Mouse (Mus musculus): ENCODE measurements around the gene Lyg2. TPM values are rescaled to one million over a fixed set of nuclear protein-coding genes. Genes with fewer than 3 reads are reported as not detected.

Lyg2 gene
- total and polyA plus RNA-seq, 2 experiments: not detected

DNA sequence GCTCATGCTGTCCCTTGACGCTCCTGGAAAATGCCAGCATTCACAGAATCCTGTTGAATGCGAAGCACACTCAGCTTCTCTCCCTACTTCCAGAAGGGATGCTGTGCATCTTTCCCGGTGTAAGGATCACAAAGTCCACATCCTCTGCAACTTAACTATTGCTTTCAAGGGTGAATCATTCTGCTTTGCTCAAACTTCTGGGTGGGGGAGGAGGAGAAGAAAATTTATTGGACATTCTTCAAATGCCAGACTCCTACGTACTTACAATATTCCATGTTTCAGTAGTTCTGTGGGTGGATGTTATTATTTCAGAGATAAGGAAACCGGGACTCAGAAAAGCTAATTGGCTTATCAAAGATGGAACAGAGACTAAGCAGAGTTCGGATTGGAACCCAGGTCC lies 1.8 kb upstream of the Lyg2 start:
- Histone ChIP-seq H3K79me2 (ENCODE audit: control insufficient read depth, insufficient read depth, low read length) (no peaks in the 10 kb centered on the region), H3K4me3 (ENCODE audit: insufficient read depth, low read depth, low read length) (no peak overlapping the region), H3K27ac (replicated peaks; ENCODE audit: insufficient read depth, low read depth, low read length) (no peak overlapping the region), H3K36me3 (ENCODE audit: control insufficient read depth, insufficient read depth, low read length) (no peaks in the 10 kb centered on the region), H3K4me1 (ENCODE audit: control insufficient read depth, insufficient read depth, low read length) (no peaks in the 10 kb centered on the region), H3K27me3 (ENCODE audit: control insufficient read depth, insufficient read depth, low read length) (no peaks in the 10 kb centered on the region), H3K9ac (ENCODE audit: low read depth, low read length) (no peak overlapping the region)
- 73% methylated on average over 6 of the region's 6 CpGs for WGBS
- no peak for TF ChIP-seq POLR2A (IDR thresholded peaks at IDR 0.05; ENCODE audit: extremely low read depth, insufficient read depth, low read length)
- TF ChIP-seq CTCF (IDR thresholded peaks at IDR 0.05; ENCODE audit: low read depth, low read length): no peak
- DNase-seq (ENCODE audit: extremely low read depth, low read depth, low spot score): no peak

DNA sequence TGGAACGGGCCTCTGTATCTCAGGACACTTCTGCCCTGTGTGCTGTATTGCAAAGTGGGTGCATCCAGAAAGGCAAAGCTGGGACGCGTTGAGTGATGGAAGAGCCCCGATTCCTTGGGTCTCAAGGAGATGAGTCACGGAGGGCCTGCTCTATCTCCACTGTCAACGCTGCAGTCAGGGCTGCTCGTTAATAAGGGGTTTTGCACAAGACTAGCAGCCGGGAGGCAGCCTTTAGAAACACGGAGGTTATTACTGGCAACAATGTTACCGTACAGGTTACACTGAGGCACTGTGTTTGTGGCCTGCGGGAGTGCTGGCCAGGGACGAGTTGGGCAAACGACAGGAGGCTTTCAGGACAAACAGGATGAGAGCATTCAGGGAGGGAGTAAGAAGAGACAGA lies 1.4 kb upstream of the Lyg2 start:
- Histone ChIP-seq H3K9ac (ENCODE audit: low read depth, low read length) (no peak overlapping the region), H3K27ac (replicated peaks; ENCODE audit: insufficient read depth, low read depth, low read length) (no peak overlapping the region), H3K36me3 (ENCODE audit: control insufficient read depth, insufficient read depth, low read length) (no peaks in the 10 kb centered on the region), H3K4me1 (ENCODE audit: control insufficient read depth, insufficient read depth, low read length) (no peaks in the 10 kb centered on the region), H3K4me3 (ENCODE audit: insufficient read depth, low read depth, low read length) (no peak overlapping the region), H3K79me2 (ENCODE audit: control insufficient read depth, insufficient read depth, low read length) (no peaks in the 10 kb centered on the region), H3K27me3 (ENCODE audit: control insufficient read depth, insufficient read depth, low read length) (no peaks in the 10 kb centered on the region)
- TF ChIP-seq CTCF (IDR thresholded peaks at IDR 0.05; ENCODE audit: low read depth, low read length) (no peak), POLR2A (IDR thresholded peaks at IDR 0.05; ENCODE audit: extremely low read depth, insufficient read depth, low read length) (no peak)
- 64% methylated on average over 13 of the region's 13 CpGs for WGBS
- DNase-seq (ENCODE audit: extremely low read depth, low read depth, low spot score): no peak

DNA sequence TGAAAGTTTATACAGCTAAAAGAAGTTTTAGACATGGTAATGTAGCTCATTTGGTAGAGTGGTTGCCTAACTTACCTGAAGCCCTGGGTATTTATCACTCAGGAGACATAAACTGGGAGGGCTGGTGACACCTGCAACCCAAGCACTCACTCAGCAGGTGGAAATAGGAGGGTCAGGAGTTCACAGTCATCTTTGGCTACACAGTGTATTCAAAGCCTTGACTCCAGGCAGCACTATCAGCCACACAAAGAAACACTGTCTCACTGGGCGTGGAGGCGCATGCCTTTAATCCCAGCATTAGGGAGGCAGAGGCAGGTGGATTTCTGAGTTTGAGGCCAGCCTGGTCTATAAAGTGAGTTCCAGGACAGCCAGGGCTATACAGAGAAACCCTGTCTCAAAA lies 3.5 kb downstream of the Lyg2 start:
- H3K4me3 ChIP-seq (ENCODE audit: insufficient read depth, low read depth, low read length): no peak overlapping the region
- H3K9ac ChIP-seq (ENCODE audit: low read depth, low read length): no peak overlapping the region
- WGBS: 77% methylated on average over 2 of the region's 2 CpGs
- no peak for TF ChIP-seq CTCF (IDR thresholded peaks at IDR 0.05; ENCODE audit: low read depth, low read length)
- no peak for TF ChIP-seq POLR2A (IDR thresholded peaks at IDR 0.05; ENCODE audit: extremely low read depth, insufficient read depth, low read length)
- H3K27ac ChIP-seq (replicated peaks; ENCODE audit: insufficient read depth, low read depth, low read length): no peak overlapping the region
- no peaks in the 10 kb centered on the region for H3K27me3 ChIP-seq (ENCODE audit: control insufficient read depth, insufficient read depth, low read length)
- no peaks in the 10 kb centered on the region for H3K4me1 ChIP-seq (ENCODE audit: control insufficient read depth, insufficient read depth, low read length)
- H3K79me2 ChIP-seq (ENCODE audit: control insufficient read depth, insufficient read depth, low read length): no peaks in the 10 kb centered on the region
- H3K36me3 ChIP-seq (ENCODE audit: control insufficient read depth, insufficient read depth, low read length): no peaks in the 10 kb centered on the region
- no peak for DNase-seq (ENCODE audit: extremely low read depth, low read depth, low spot score)

- 31% methylated on average over 6 of the region's 6 CpGs for WGBS
- peaks cover 8% of the 10 kb centered on the region for H3K36me3 ChIP-seq (ENCODE audit: control insufficient read depth, insufficient read depth, low read length)
- DNase-seq (ENCODE audit: extremely low read depth, low read depth, low spot score): no peak
- H3K27ac ChIP-seq (replicated peaks; ENCODE audit: insufficient read depth, low read depth, low read length): no peak overlapping the region
- H3K79me2 ChIP-seq (ENCODE audit: control insufficient read depth, insufficient read depth, low read length): no peaks in the 10 kb centered on the region
- H3K27me3 ChIP-seq (ENCODE audit: control insufficient read depth, insufficient read depth, low read length): no peaks in the 10 kb centered on the region
- no peaks in the 10 kb centered on the region for H3K4me1 ChIP-seq (ENCODE audit: control insufficient read depth, insufficient read depth, low read length)
- TF ChIP-seq POLR2A (IDR thresholded peaks at IDR 0.05; ENCODE audit: extremely low read depth, insufficient read depth, low read length) (no peak), CTCF (IDR thresholded peaks at IDR 0.05; ENCODE audit: low read depth, low read length) (no peak; the same call in 1 of the 2 replicates)
- H3K9ac ChIP-seq (ENCODE audit: low read depth, low read length): no peak overlapping the region
- no peak overlapping the region for H3K4me3 ChIP-seq (ENCODE audit: insufficient read depth, low read depth, low read length)
Observed at GRCm38 (mm10) chr1:37903178-37903577, 13.1 kb downstream of the Lyg2 start.

DNA sequence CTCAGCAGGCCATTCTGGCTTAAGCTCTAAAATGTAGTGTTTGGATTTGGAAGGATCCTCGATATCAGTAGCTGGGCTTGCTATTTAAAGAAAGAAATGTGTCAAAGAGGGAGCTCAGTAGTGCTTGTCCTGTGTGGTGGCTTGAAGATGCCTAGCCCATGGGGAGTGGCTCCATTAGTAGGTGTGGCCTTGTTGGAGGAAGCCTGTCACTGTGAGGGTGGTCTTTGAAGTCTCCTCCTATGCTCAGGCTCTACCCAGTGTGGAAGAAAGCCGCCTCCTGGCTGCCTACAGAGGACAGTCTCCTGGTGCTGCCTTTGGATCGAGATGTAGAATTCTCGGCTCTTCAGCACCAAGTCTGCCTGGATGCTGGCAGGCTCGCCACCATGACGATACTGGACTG lies 16.0 kb downstream of the Lyg2 start:
- no peak overlapping the region for H3K27ac ChIP-seq (replicated peaks; ENCODE audit: insufficient read depth, low read depth, low read length)
- no peaks in the 10 kb centered on the region for H3K27me3 ChIP-seq (ENCODE audit: control insufficient read depth, insufficient read depth, low read length)
- 84% methylated on average over 6 of the region's 6 CpGs for WGBS
- H3K4me1 ChIP-seq (ENCODE audit: control insufficient read depth, insufficient read depth, low read length): no peaks in the 10 kb centered on the region
- DNase-seq (ENCODE audit: extremely low read depth, low read depth, low spot score): no peak
- no peaks in the 10 kb centered on the region for H3K79me2 ChIP-seq (ENCODE audit: control insufficient read depth, insufficient read depth, low read length)
- TF ChIP-seq POLR2A (IDR thresholded peaks at IDR 0.05; ENCODE audit: extremely low read depth, insufficient read depth, low read length): no peak
- TF ChIP-seq CTCF (IDR thresholded peaks at IDR 0.05; ENCODE audit: low read depth, low read length): no peak
- no peak overlapping the region for H3K9ac ChIP-seq (ENCODE audit: low read depth, low read length)
- no peak overlapping the region for H3K4me3 ChIP-seq (ENCODE audit: insufficient read depth, low read depth, low read length)
- peaks cover 30% of the 10 kb centered on the region for H3K36me3 ChIP-seq (ENCODE audit: control insufficient read depth, insufficient read depth, low read length)

GRCm38 (mm10) chr1:37899816-37900215 lies 16.5 kb downstream of the Lyg2 start:
- H3K79me2 ChIP-seq (ENCODE audit: control insufficient read depth, insufficient read depth, low read length): no peaks in the 10 kb centered on the region
- WGBS: 88% methylated on average over 4 of the region's 4 CpGs
- H3K9ac ChIP-seq (ENCODE audit: low read depth, low read length): no peak overlapping the region
- TF ChIP-seq POLR2A (IDR thresholded peaks at IDR 0.05; ENCODE audit: extremely low read depth, insufficient read depth, low read length) (no peak), CTCF (IDR thresholded peaks at IDR 0.05; ENCODE audit: low read depth, low read length) (no peak)
- H3K4me1 ChIP-seq (ENCODE audit: control insufficient read depth, insufficient read depth, low read length): no peaks in the 10 kb centered on the region
- no peak overlapping the region for H3K27ac ChIP-seq (replicated peaks; ENCODE audit: insufficient read depth, low read depth, low read length)
- H3K27me3 ChIP-seq (ENCODE audit: control insufficient read depth, insufficient read depth, low read length): no peaks in the 10 kb centered on the region
- peaks cover 34% of the 10 kb centered on the region for H3K36me3 ChIP-seq (ENCODE audit: control insufficient read depth, insufficient read depth, low read length)
- no peak overlapping the region for H3K4me3 ChIP-seq (ENCODE audit: insufficient read depth, low read depth, low read length)
- no peak for DNase-seq (ENCODE audit: extremely low read depth, low read depth, low spot score)

Data from liver, adult 2 months (tissue).